Mouse (Mus musculus) cortical plate, adult 2 months (tissue): ENCODE data around the gene Cpne1.

Experiments
- CTCF ChIP-seq: fragments of 200-500 bp; IDR thresholded peaks from 2 replicates; pipeline ENCODE4 v1.5.1; 2011; ENCODE audit warnings: mild to moderate bottlenecking, control low read depth, low read length; ENCODE audit not compliant: insufficient read depth; ENCODE audit errors: extremely low read depth
- POLR2A ChIP-seq: fragments of 200-500 bp; IDR thresholded peaks from 2 replicates; pipeline ENCODE4 v1.6.1; 2011; ENCODE audit warnings: mild to moderate bottlenecking, low read length, control low read depth; ENCODE audit not compliant: insufficient read depth; ENCODE audit errors: extremely low read depth

DNA sequence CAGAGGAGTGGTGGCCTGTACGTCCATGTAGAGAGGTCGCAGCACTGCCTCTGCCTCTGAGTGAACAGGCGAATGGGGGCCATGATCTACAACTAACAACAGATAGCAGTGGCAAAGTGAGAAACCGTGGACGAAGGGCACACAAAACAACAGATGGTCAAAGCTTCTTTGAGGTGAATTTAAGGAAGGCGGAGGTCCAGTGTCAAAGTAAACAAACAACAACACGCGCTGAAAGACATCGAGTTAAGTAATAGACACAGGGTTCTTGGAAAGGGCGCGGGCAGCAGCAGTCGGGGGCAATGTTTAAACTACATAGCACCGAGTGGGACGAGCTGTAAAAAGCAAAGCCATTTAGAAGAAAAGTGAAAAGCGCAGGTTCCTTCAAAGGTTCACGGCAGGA is 31.6 kb upstream of the Cpne1 start:
- TF ChIP-seq CTCF = no peak
- TF ChIP-seq POLR2A = no peak
